Mouse (Mus musculus) embryonic facial prominence, embryonic 14.5 days (tissue): Measurements from ENCODE around the gene Bpifb4. TPM values are rescaled to one million over a fixed set of nuclear protein-coding genes. Genes with fewer than 3 reads are reported as not detected.
A peak's percentile ranks its signal among the peaks of the same experiment; 100 is the strongest.

Experiments
- ATAC-seq: fragments of 200-750 bp; cut with Nextera tagmentation; 2 replicates; pipeline ENCODE4 v1.8.0; 2017; ENCODE audit warnings: low read depth, moderate number of reproducible peaks, moderate TSS enrichment
- DNase-seq: peaks from one replicate; pipeline ENCODE4 v3.0.0-alpha.2; 2015; ENCODE audit warnings: low spot score
- H3K27ac ChIP-seq: fragments of 300-500 bp; sonication (generic); replicated peaks from 2 replicates; pipeline ENCODE4 v1.5.1; 2014; ENCODE audit warnings: low read depth, mild to moderate bottlenecking, low read length, moderate library complexity
- H3K27me3 ChIP-seq: fragments of 300-500 bp; sonication (generic); replicated peaks from 2 replicates; pipeline ENCODE4 v1.6.1; 2014; ENCODE audit warnings: low read length; ENCODE audit not compliant: control insufficient read depth, insufficient read depth
- H3K36me3 ChIP-seq: fragments of 300-500 bp; sonication (generic); 2 replicates; pipeline ENCODE4 v1.6.1; 2014; ENCODE audit warnings: low read length, mixed read lengths; ENCODE audit not compliant: control insufficient read depth, insufficient read depth
- H3K4me1 ChIP-seq: fragments of 300-500 bp; sonication (generic); 2 replicates; pipeline ENCODE4 v1.6.1; 2014; ENCODE audit warnings: antibody characterized with exemption, low read length; ENCODE audit not compliant: control insufficient read depth, insufficient read depth
- H3K4me2 ChIP-seq: fragments of 300-500 bp; sonication (generic); 2 replicates; pipeline ENCODE4 v1.6.1; 2014; ENCODE audit warnings: low read depth, mild to moderate bottlenecking, low read length, moderate library complexity, mixed read lengths
- H3K4me3 ChIP-seq: fragments of 300-500 bp; sonication (generic); 2 replicates; pipeline ENCODE4 v1.5.1; 2014; ENCODE audit warnings: low read depth, mild to moderate bottlenecking, low read length
- H3K9ac ChIP-seq: fragments of 300-500 bp; sonication (generic); 2 replicates; pipeline ENCODE4 v1.6.1; 2014; ENCODE audit warnings: low read depth, mild to moderate bottlenecking, low read length, moderate library complexity, mixed read lengths
- H3K9me3 ChIP-seq: fragments of 300-500 bp; sonication (generic); 2 replicates; pipeline ENCODE4 v1.6.1; 2016; ENCODE audit warnings: low read length; ENCODE audit not compliant: control insufficient read depth
- WGBS: fragments of 180-500 bp; shearing (Covaris S2); extraction: QIAGEN DNeasy Blood & Tissue Kit; methylation state at CpG from one replicate; pipeline ENCODE4 v1.1.7; 2014; 5-methylcytosine and 5-hydroxymethylcytosine counted together
- polyA plus RNA-seq: library from polyadenylated mRNA; unstranded; fragments of >200 nt; fragmentation: Nextera tagmentation; extraction: Ambion mirVana; gene quantifications from 2 replicates; pipeline ENCODE4 v1.2.1, GENCODE M21; 2014

Bpifb4 gene
- polyA plus RNA-seq: 0.11 TPM in 1 of 2 replicates, not detected in the other

- no peak within 1 kb of the TSS for H3K4me2 ChIP-seq
- WGBS: 70% methylated on average over 5 of the region's 5 CpGs
- no peak within 1 kb of the TSS for H3K9ac ChIP-seq
- no peak within 1 kb of the TSS for H3K27ac ChIP-seq
- H3K36me3 ChIP-seq: no peaks in the 10 kb centered on the region
- no peaks in the 10 kb centered on the region for H3K27me3 ChIP-seq
- ATAC-seq (no peak), DNase-seq (no peak)
- no peaks in the 10 kb centered on the region for H3K4me1 ChIP-seq
- H3K9me3 ChIP-seq: no peaks in the 10 kb centered on the region
- H3K4me3 ChIP-seq: no peak within 1 kb of the TSS
Observed at GRCm38 (mm10) chr2:153937843-153938242, at the start of gene Bpifb4. Gene Bpifb4, plus strand, starts transcription at chr2:153938212.

- H3K27ac ChIP-seq: no peak overlapping the region
Observed at GRCm38 (mm10) chr2:153899111-153899510, 38.9 kb upstream of the Bpifb4 start.

GRCm38 (mm10) chr2:153900088-153900487 is 37.9 kb upstream of the Bpifb4 start, which contains the start of gene Bpifb6:
Gene Bpifb6, plus strand, starts transcription at chr2:153900388.
- Histone ChIP-seq H3K27me3 (no peaks in the 10 kb centered on the region), H3K9ac (no peak within 1 kb of the TSS), H3K4me3 (no peak within 1 kb of the TSS), H3K4me2 (no peak within 1 kb of the TSS), H3K36me3 (no peaks in the 10 kb centered on the region), H3K9me3 (no peaks in the 10 kb centered on the region), H3K27ac (no peak within 1 kb of the TSS), H3K4me1 (no peaks in the 10 kb centered on the region)
- DNase-seq (no peak), ATAC-seq (no peak)
- 66% methylated on average over 4 of the region's 4 CpGs for WGBS

More at GRCm38 (mm10) chr2:153899111-153899510, 38.9 kb upstream of the Bpifb4 start:
- 77% methylated on average over 5 of the region's 5 CpGs for WGBS
- Histone ChIP-seq H3K4me3 (no peak overlapping the region), H3K9ac (no peak overlapping the region), H3K4me1 (no peaks in the 10 kb centered on the region), H3K27me3 (no peaks in the 10 kb centered on the region), H3K9me3 (no peaks in the 10 kb centered on the region), H3K36me3 (no peaks in the 10 kb centered on the region), H3K4me2 (no peak overlapping the region)
- DNase-seq (no peak), ATAC-seq (no peak)

GRCm38 (mm10) chr2:153902726-153903125 is 35.3 kb upstream of the Bpifb4 start:
- H3K9me3 ChIP-seq: no peaks in the 10 kb centered on the region
- DNase-seq (no peak), ATAC-seq (no peak)
- no peak overlapping the region for H3K4me2 ChIP-seq
- H3K4me3 ChIP-seq: no peak overlapping the region
- WGBS: 86% methylated on average over 6 of the region's 6 CpGs
- H3K27me3 ChIP-seq: no peaks in the 10 kb centered on the region
- H3K36me3 ChIP-seq: no peaks in the 10 kb centered on the region
- no peak overlapping the region for H3K9ac ChIP-seq
- no peak overlapping the region for H3K27ac ChIP-seq
- H3K4me1 ChIP-seq: no peaks in the 10 kb centered on the region

GRCm38 (mm10) chr2:153906626-153907025 is 31.4 kb upstream of the Bpifb4 start:
- H3K4me3 ChIP-seq: no peak overlapping the region
- ATAC-seq (no peak), DNase-seq (no peak)
- no peaks in the 10 kb centered on the region for H3K27me3 ChIP-seq
- H3K9ac ChIP-seq: no peak overlapping the region
- no peaks in the 10 kb centered on the region for H3K9me3 ChIP-seq
- no peak overlapping the region for H3K4me2 ChIP-seq
- 93% methylated on average over 4 of the region's 4 CpGs for WGBS
- H3K27ac ChIP-seq: no peak overlapping the region
- no peaks in the 10 kb centered on the region for H3K36me3 ChIP-seq
- no peaks in the 10 kb centered on the region for H3K4me1 ChIP-seq

- DNase-seq (peak; percentile 11), ATAC-seq (0 out of 2 replicates have a peak, but pooled peaks have one; percentile 33)
- Histone ChIP-seq H3K27ac (no peak overlapping the region), H3K4me3 (no peak overlapping the region), H3K9me3 (no peaks in the 10 kb centered on the region), H3K27me3 (no peaks in the 10 kb centered on the region), H3K4me2 (no peak overlapping the region), H3K9ac (no peak overlapping the region), H3K4me1 (no peaks in the 10 kb centered on the region), H3K36me3 (no peaks in the 10 kb centered on the region)
- 55% methylated on average over 5 of the region's 5 CpGs for WGBS
Observed at GRCm38 (mm10) chr2:153914151-153914550, 23.9 kb upstream of the Bpifb4 start.

- H3K4me3 ChIP-seq: no peak within 1 kb of the TSS
- no peaks in the 10 kb centered on the region for H3K9me3 ChIP-seq
- no peak within 1 kb of the TSS for H3K27ac ChIP-seq
- no peaks in the 10 kb centered on the region for H3K4me1 ChIP-seq
- no peaks in the 10 kb centered on the region for H3K36me3 ChIP-seq
- DNase-seq (no peak), ATAC-seq (no peak)
- H3K9ac ChIP-seq: no peak within 1 kb of the TSS
- H3K27me3 ChIP-seq: no peaks in the 10 kb centered on the region
- 43% methylated on average over 7 of the region's 8 CpGs for WGBS
- H3K4me2 ChIP-seq: no peak within 1 kb of the TSS
Observed at GRCm38 (mm10) chr2:153917930-153918329, 20.1 kb upstream of the Bpifb4 start, which contains the start of gene Bpifb3. Gene Bpifb3, plus strand, starts transcription at chr2:153918230.

GRCm38 (mm10) chr2:153921246-153921645 is 16.8 kb upstream of the Bpifb4 start:
- H3K9me3 ChIP-seq: no peaks in the 10 kb centered on the region
- no peak overlapping the region for H3K4me3 ChIP-seq
- no peak overlapping the region for H3K4me2 ChIP-seq
- no peak for DNase-seq
- no peak overlapping the region for H3K27ac ChIP-seq
- no peaks in the 10 kb centered on the region for H3K27me3 ChIP-seq
- WGBS: 87% methylated on average over 6 of the region's 6 CpGs
- no peaks in the 10 kb centered on the region for H3K4me1 ChIP-seq
- no peak for ATAC-seq
- H3K9ac ChIP-seq: no peak overlapping the region
- no peaks in the 10 kb centered on the region for H3K36me3 ChIP-seq

GRCm38 (mm10) chr2:153929871-153930413 is 8.1 kb upstream of the Bpifb4 start:
- no peak overlapping the region for H3K4me3 ChIP-seq
- no peak overlapping the region for H3K4me2 ChIP-seq
- H3K9me3 ChIP-seq: no peaks in the 10 kb centered on the region
- H3K4me1 ChIP-seq: no peaks in the 10 kb centered on the region
- 47% methylated on average over 3 of the region's 3 CpGs for WGBS
- DNase-seq (peak; percentile 10), ATAC-seq (no peak)
- H3K27me3 ChIP-seq: no peaks in the 10 kb centered on the region
- H3K36me3 ChIP-seq: no peaks in the 10 kb centered on the region
- H3K27ac ChIP-seq: no peak overlapping the region
- H3K9ac ChIP-seq: no peak overlapping the region
